Comparison of ENCODE assay signal across 8 mouse cellular contexts in the genomic region with DNA sequence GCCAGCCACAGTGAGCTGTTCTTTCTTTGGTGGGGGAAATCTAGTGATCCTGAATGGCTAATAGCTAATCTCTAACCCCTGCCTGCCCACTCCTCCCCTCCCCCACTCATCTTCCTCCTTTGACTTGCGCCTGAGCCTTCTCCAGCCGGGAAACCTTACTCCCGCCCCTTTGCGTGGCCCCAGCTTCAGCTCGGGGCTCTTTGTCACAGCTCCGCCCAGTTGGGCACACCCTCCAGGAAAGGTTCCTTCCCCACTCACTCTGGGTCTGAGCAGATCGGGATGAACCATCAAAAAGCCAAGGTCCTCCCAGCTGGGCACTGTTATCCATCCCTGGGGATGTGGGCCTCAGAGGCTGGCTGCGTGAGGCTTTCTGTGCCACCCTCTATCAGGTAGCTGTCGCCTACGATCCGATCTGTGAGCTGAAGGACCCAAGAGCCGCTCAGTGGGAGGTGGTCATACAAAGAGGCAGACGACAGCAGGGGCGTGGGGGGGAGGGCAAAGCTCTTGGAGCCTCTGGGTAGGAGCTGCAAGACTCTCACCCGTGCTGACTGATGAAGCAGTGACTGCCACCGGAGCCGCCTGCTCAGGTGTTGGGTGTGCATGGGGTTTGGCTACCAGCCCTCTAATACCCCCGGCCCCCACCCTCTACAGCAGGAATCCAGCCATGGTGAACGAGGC. TPM values are rescaled to one million over a fixed set of nuclear protein-coding genes. Genes with fewer than 3 reads are reported as not detected.
A peak's percentile ranks its signal among the peaks of the same experiment; 100 is the strongest.
DNase-seq lines count a peak whose midpoint lies in the region; ATAC-seq and TF ChIP-seq lines count a peak whose summit lies in the region.

No protein-coding gene starts in this region.

- 0 out of 2 replicates have a peak, but pooled peaks have one; percentile 5 for TF ChIP-seq POLR2A in thymus, adult 2 months (IDR thresholded peaks at IDR 0.05; ENCODE audit: control insufficient read depth, extremely low read depth, insufficient read depth, low read length, poor library complexity)

- TF ChIP-seq CTCF in left cerebral cortex, adult 2 months (IDR thresholded peaks at IDR 0.05): no peak
- no peak for TF ChIP-seq CTCF in thymus, adult 2 months (IDR thresholded peaks at IDR 0.05; ENCODE audit: borderline replicate concordance, control insufficient read depth, extremely low read depth, insufficient read depth, low read length, poor library complexity)

- peak overlapping the region; percentile 87 for H3K27ac ChIP-seq in left cerebral cortex, adult 2 months
- peak overlapping the region; percentile 88 for H3K27ac ChIP-seq in hindbrain, embryonic 13.5 days
- peak overlapping the region; percentile 86 for H3K27ac ChIP-seq in limb, embryonic 15.5 days
- H3K27ac ChIP-seq in midbrain, embryonic 16.5 days (ENCODE audit: low read length): peak overlapping the region; percentile 77
- no peak overlapping the region for H3K27ac ChIP-seq in thymus, adult 2 months (ENCODE audit: control insufficient read depth, insufficient read depth, low read length)

- H3K9me3 ChIP-seq in hindbrain, embryonic 13.5 days: no peaks in the 10 kb centered on the region
- H3K9me3 ChIP-seq in limb, embryonic 15.5 days: no peaks in the 10 kb centered on the region
- no peaks in the 10 kb centered on the region for H3K9me3 ChIP-seq in midbrain, embryonic 16.5 days (replicated peaks; ENCODE audit: control insufficient read depth, low read length, poor library complexity, severe bottlenecking)

- H3K4me1 ChIP-seq in hindbrain, embryonic 13.5 days (replicated peaks): peaks cover 68% of the 10 kb centered on the region
- H3K4me1 ChIP-seq in limb, embryonic 15.5 days: peaks cover 43% of the 10 kb centered on the region
- peaks cover 46% of the 10 kb centered on the region for H3K4me1 ChIP-seq in midbrain, embryonic 16.5 days (ENCODE audit: control insufficient read depth, insufficient read depth, low read length)
- H3K4me1 ChIP-seq in thymus, adult 2 months (replicated peaks; ENCODE audit: control insufficient read depth, insufficient read depth, low read length): peaks cover 34% of the 10 kb centered on the region

- DNase-seq in left cerebral cortex, adult 2 months (ENCODE audit: extremely low spot score in 1 of 2, low spot score in 2 of 2): peak; percentile 48 to 56
- DNase-seq in left cerebral cortex, adult 8-10 months (ENCODE audit: low spot score in 2 of 2): no peak
- DNase-seq in cerebellum, adult 8-10 months: peak; percentile 59
- peak; percentile 79 for DNase-seq in forelimb bud, embryonic 11.5 days (ENCODE audit: low read depth, low spot score)
- DNase-seq in thymus, adult 2 months: peak; percentile 24

- H3K27me3 ChIP-seq in hindbrain, embryonic 13.5 days: no peaks in the 10 kb centered on the region
- no peaks in the 10 kb centered on the region for H3K27me3 ChIP-seq in limb, embryonic 15.5 days
- H3K27me3 ChIP-seq in midbrain, embryonic 16.5 days (ENCODE audit: control insufficient read depth, insufficient read depth, low read depth, low read length): no peaks in the 10 kb centered on the region
- no peaks in the 10 kb centered on the region for H3K27me3 ChIP-seq in thymus, adult 2 months (ENCODE audit: control insufficient read depth, insufficient read depth, low read length)

- peak overlapping the region; percentile 92 for H3K4me2 ChIP-seq in hindbrain, embryonic 13.5 days
- H3K4me2 ChIP-seq in limb, embryonic 15.5 days: peak overlapping the region; percentile 85
- peak overlapping the region; percentile 85 for H3K4me2 ChIP-seq in midbrain, embryonic 16.5 days (ENCODE audit: low read length)

- intact Hi-C loops in left cerebral cortex, adult 2 months (cut with DNase I): no loop called here

- peaks cover 36% of the 10 kb centered on the region for H3K36me3 ChIP-seq in hindbrain, embryonic 13.5 days
- peaks cover 32% of the 10 kb centered on the region for H3K36me3 ChIP-seq in limb, embryonic 15.5 days
- H3K36me3 ChIP-seq in midbrain, embryonic 16.5 days (ENCODE audit: control insufficient read depth, insufficient read depth, low read length): no peaks in the 10 kb centered on the region; the same call in 1 of the 2 replicates
- H3K36me3 ChIP-seq in thymus, adult 2 months (ENCODE audit: control insufficient read depth, insufficient read depth, low read length): no peaks in the 10 kb centered on the region

- 0% methylated on average over 19 of the region's 19 CpGs for WGBS in hindbrain, embryonic 13.5 days
- 0% methylated on average over 19 of the region's 19 CpGs for WGBS in limb, embryonic 15.5 days
- WGBS in midbrain, embryonic 16.5 days: 0% methylated on average over 19 of the region's 19 CpGs
- 3% methylated on average over 19 of the region's 19 CpGs for WGBS in thymus, adult 2 months

- H3K9ac ChIP-seq in hindbrain, embryonic 13.5 days: peak overlapping the region; percentile 82
- peak overlapping the region; percentile 41 for H3K9ac ChIP-seq in limb, embryonic 15.5 days
- peak overlapping the region; percentile 70 for H3K9ac ChIP-seq in midbrain, embryonic 16.5 days (ENCODE audit: low read depth, low read length)

- peak; percentile 11 for ATAC-seq in hindbrain, embryonic 13.5 days (ENCODE audit: low FRiP score)
- ATAC-seq in limb, embryonic 15.5 days (ENCODE audit: insufficient number of reproducible peaks, low FRiP score, low TSS enrichment, low read depth): peak; percentile 53
- ATAC-seq in midbrain, embryonic 16.5 days: peak; percentile 7; the same call in 1 of the 2 replicates

- peak overlapping the region; percentile 92 for H3K4me3 ChIP-seq in left cerebral cortex, adult 2 months
- H3K4me3 ChIP-seq in hindbrain, embryonic 13.5 days: peak overlapping the region; percentile 47
- H3K4me3 ChIP-seq in limb, embryonic 15.5 days: peak overlapping the region; percentile 81
- H3K4me3 ChIP-seq in midbrain, embryonic 16.5 days (ENCODE audit: low read depth, low read length): peak overlapping the region; percentile 43
- H3K4me3 ChIP-seq in thymus, adult 2 months (ENCODE audit: control insufficient read depth, insufficient read depth, low read length): peak overlapping the region; percentile 91

RNA-seq across cellular contexts. Expression of gene Mthfr, which starts 2.2 kb away (rescaled TPM):
- 10 to 100 TPM; 30.7 to 32.0 TPM for total RNA-seq in left cerebral cortex, adult 2 months (2021)
- 10 to 100 TPM; 26.7 to 36.9 (median 31.1) TPM for total RNA-seq in left cerebral cortex, adult 8-10 months (2022)
- 22.1 and 22.3 TPM in 2 replicates for polyA plus RNA-seq in hindbrain, embryonic 13.5 days (2015; fragmentation: Nextera tagmentation; extraction: Ambion mirVana)
- 23.0 and 24.7 TPM in 2 replicates for polyA plus RNA-seq in limb, embryonic 15.5 days (2015; fragmentation: Nextera tagmentation; extraction: Ambion mirVana)
- polyA plus RNA-seq in midbrain, embryonic 16.5 days (2015; fragmentation: Nextera tagmentation; extraction: Ambion mirVana): 21.5 and 22.2 TPM in 2 replicates
- polyA plus RNA-seq in thymus, adult 2 months (2012; rRNA removed): 28.3 and 30.2 TPM in 2 replicates

RNA-seq across cellular contexts. Expression of gene Clcn6, which starts 2.5 kb away (rescaled TPM):
- 10 to 100 TPM; 81.4 to 84.4 TPM for total RNA-seq in left cerebral cortex, adult 2 months (2021)
- total RNA-seq in left cerebral cortex, adult 8-10 months (2022): 10 to 100 TPM; 92.3 to 94.8 (median 93.8) TPM
- 30.7 and 32.8 TPM in 2 replicates for polyA plus RNA-seq in hindbrain, embryonic 13.5 days (2015; fragmentation: Nextera tagmentation; extraction: Ambion mirVana)
- 6.5 and 6.8 TPM in 2 replicates for polyA plus RNA-seq in limb, embryonic 15.5 days (2015; fragmentation: Nextera tagmentation; extraction: Ambion mirVana)
- polyA plus RNA-seq in midbrain, embryonic 16.5 days (2015; fragmentation: Nextera tagmentation; extraction: Ambion mirVana): 36.5 and 36.9 TPM in 2 replicates
- polyA plus RNA-seq in thymus, adult 2 months (2012; rRNA removed): 37.9 and 39.4 TPM in 2 replicates

RNA-seq across cellular contexts. Expression of gene Nppa, which starts 40.5 kb away (rescaled TPM):
- total RNA-seq in left cerebral cortex, adult 2 months (2021): not detected
- under 1 TPM in 2 of 4 experiments, not detected in 2; 0.59 to 0.74 TPM for total RNA-seq in left cerebral cortex, adult 8-10 months (2022)
- 3.9 and 5.2 TPM in 2 replicates for polyA plus RNA-seq in hindbrain, embryonic 13.5 days (2015; fragmentation: Nextera tagmentation; extraction: Ambion mirVana)
- polyA plus RNA-seq in limb, embryonic 15.5 days (2015; fragmentation: Nextera tagmentation; extraction: Ambion mirVana): not detected in 2 replicates
- 2.4 and 3.3 TPM in 2 replicates for polyA plus RNA-seq in midbrain, embryonic 16.5 days (2015; fragmentation: Nextera tagmentation; extraction: Ambion mirVana)
- polyA plus RNA-seq in thymus, adult 2 months (2012; rRNA removed): 1.6 and 195 TPM in 2 replicates

RNA-seq across cellular contexts. Expression of gene Agtrap, which starts 46.8 kb away (rescaled TPM):
- total RNA-seq in left cerebral cortex, adult 2 months (2021): 10 to 100 TPM in 1 of 2 experiments, 1 to 10 TPM in 1; 6.6 to 10.2 TPM
- total RNA-seq in left cerebral cortex, adult 8-10 months (2022): 10 to 100 TPM in 2 of 4 experiments, 1 to 10 TPM in 2; 9.1 to 13.5 (median 10.6) TPM
- 7.6 and 8.4 TPM in 2 replicates for polyA plus RNA-seq in hindbrain, embryonic 13.5 days (2015; fragmentation: Nextera tagmentation; extraction: Ambion mirVana)
- 14.8 and 15.9 TPM in 2 replicates for polyA plus RNA-seq in limb, embryonic 15.5 days (2015; fragmentation: Nextera tagmentation; extraction: Ambion mirVana)
- 7.7 and 8.1 TPM in 2 replicates for polyA plus RNA-seq in midbrain, embryonic 16.5 days (2015; fragmentation: Nextera tagmentation; extraction: Ambion mirVana)
- 98.0 and 106 TPM in 2 replicates for polyA plus RNA-seq in thymus, adult 2 months (2012; rRNA removed)

RNA-seq across cellular contexts. Expression of gene Nppb, which starts 55.5 kb away (rescaled TPM):
- not detected for total RNA-seq in left cerebral cortex, adult 2 months (2021)
- not detected for total RNA-seq in left cerebral cortex, adult 8-10 months (2022)
- 0.30 TPM in 1 of 2 replicates, not detected in the other for polyA plus RNA-seq in hindbrain, embryonic 13.5 days (2015; fragmentation: Nextera tagmentation; extraction: Ambion mirVana)
- 0.19 TPM in 1 of 2 replicates, not detected in the other for polyA plus RNA-seq in limb, embryonic 15.5 days (2015; fragmentation: Nextera tagmentation; extraction: Ambion mirVana)
- not detected in 2 replicates for polyA plus RNA-seq in midbrain, embryonic 16.5 days (2015; fragmentation: Nextera tagmentation; extraction: Ambion mirVana)
- 0.24 and 2.3 TPM in 2 replicates for polyA plus RNA-seq in thymus, adult 2 months (2012; rRNA removed)

Comparison
In these comparisons a context has a peak if more than half of its experiments do, and no peak if none do; other contexts are left out.
1. DNase-seq: peak in left cerebral cortex, adult 2 months (2 of 2), cerebellum, adult 8-10 months (single experiment), forelimb bud, embryonic 11.5 days (single experiment) and thymus, adult 2 months (single experiment); none in left cerebral cortex, adult 8-10 months (0 of 2).
2. Peak in every context shown above with its lines, with median percentiles within 50 percentile points of each other: H3K4me3 ChIP-seq, ATAC-seq, H3K4me2 ChIP-seq and H3K9ac ChIP-seq.